In genomic region chr4:123422828-123423227, GRCm38 (mm10) we compare ENCODE assay signal across 8 mouse cellular contexts.
DNase-seq lines count a peak whose midpoint lies in the region; ATAC-seq and TF ChIP-seq lines count a peak whose summit lies in the region.

No protein-coding gene starts in this region.

- no peaks in the 10 kb centered on the region for H3K9me3 ChIP-seq in liver, embryonic 13.5 days (replicated peaks)
- no peaks in the 10 kb centered on the region for H3K9me3 ChIP-seq in stomach, postnatal 0 days (ENCODE audit: control insufficient read depth, low read length)

- DNase-seq in urinary bladder, postnatal 14 days (ENCODE audit: low spot score), result peak; percentile 75
- DNase-seq in urinary bladder, postnatal 4 days (ENCODE audit: low spot score in 2 of 2), result no peak
- peak; percentile 47 to 70 for DNase-seq in heart, adult 2 months
- DNase-seq in liver, embryonic 13.5 days, result peak; percentile 24
- DNase-seq in stomach, postnatal 0 days (ENCODE audit: low spot score), result peak; percentile 56
- DNase-seq in spleen, adult 12 weeks (ENCODE audit: low spot score), result no peak
- no peak for DNase-seq in cerebellum, postnatal 36 days
- DNase-seq in frontal cortex, postnatal 25 days (ENCODE audit: low spot score in 2 of 2), result no peak

- no peak for TF ChIP-seq CTCF in heart, adult 2 months (IDR thresholded peaks at IDR 0.05)
- TF ChIP-seq CTCF in stomach, postnatal 0 days (IDR thresholded peaks at IDR 0.05; ENCODE audit: low read depth), result no peak

- no peaks in the 10 kb centered on the region for H3K27me3 ChIP-seq in heart, adult 2 months (ENCODE audit: control insufficient read depth, insufficient read depth, low read length)
- no peaks in the 10 kb centered on the region for H3K27me3 ChIP-seq in liver, embryonic 13.5 days
- H3K27me3 ChIP-seq in stomach, postnatal 0 days (ENCODE audit: control insufficient read depth, insufficient read depth, low read length), result no peaks in the 10 kb centered on the region

- H3K79me2 ChIP-seq in heart, adult 2 months (replicated peaks; ENCODE audit: control insufficient read depth, insufficient read depth, low read length), result 0 out of 2 replicates have a peak, but pooled peaks cover 1% of the 10 kb centered on the region

- TF ChIP-seq EP300 in heart, adult 2 months (IDR thresholded peaks at IDR 0.05; ENCODE audit: insufficient read depth, low read depth, low read length), result peak; percentile 84
- no peak for TF ChIP-seq EP300 in stomach, postnatal 0 days (optimal IDR thresholded peaks at IDR 0.05)

- WGBS in heart, adult 2 months, result 14% methylated on average over 6 of the region's 6 CpGs
- WGBS in liver, embryonic 13.5 days (ENCODE audit: insufficient replicate concordance), result 8% methylated on average over 6 of the region's 6 CpGs
- WGBS in stomach, postnatal 0 days, result 31% methylated on average over 6 of the region's 6 CpGs

- intact Hi-C loops in heart, adult 2 months (cut with DNase I), result no loop called here

- H3K9ac ChIP-seq in heart, adult 2 months (ENCODE audit: low read depth, low read length), result no peak overlapping the region
- H3K9ac ChIP-seq in liver, embryonic 13.5 days, result no peak overlapping the region
- H3K9ac ChIP-seq in stomach, postnatal 0 days (ENCODE audit: low read length), result no peak overlapping the region

- H3K4me1 ChIP-seq in heart, adult 2 months (ENCODE audit: control insufficient read depth, insufficient read depth, low read length), result peaks cover 19% of the 10 kb centered on the region
- peaks cover 47% of the 10 kb centered on the region for H3K4me1 ChIP-seq in liver, embryonic 13.5 days (replicated peaks)
- 0 out of 2 replicates have a peak, but pooled peaks cover 7% of the 10 kb centered on the region for H3K4me1 ChIP-seq in stomach, postnatal 0 days (replicated peaks; ENCODE audit: control insufficient read depth, insufficient read depth)

- H3K27ac ChIP-seq in heart, adult 2 months, result peak overlapping the region; percentile 66
- H3K27ac ChIP-seq in liver, embryonic 13.5 days, result no peak overlapping the region; the same call in 1 of the 2 replicates
- H3K27ac ChIP-seq in stomach, postnatal 0 days (replicated peaks), result peak overlapping the region; percentile 50; the same call in 1 of the 2 replicates

- no peak for TF ChIP-seq POLR2A in heart, adult 2 months (IDR thresholded peaks at IDR 0.05; ENCODE audit: insufficient read depth, low read depth, low read length)

- H3K4me2 ChIP-seq in liver, embryonic 13.5 days, result 0 out of 2 replicates have a peak overlapping the region, but pooled peaks have one; percentile 3
- H3K4me2 ChIP-seq in stomach, postnatal 0 days (replicated peaks; ENCODE audit: low read depth), result no peak overlapping the region

- no peak overlapping the region for H3K4me3 ChIP-seq in heart, adult 2 months
- H3K4me3 ChIP-seq in liver, embryonic 13.5 days (replicated peaks), result no peak overlapping the region
- no peak overlapping the region for H3K4me3 ChIP-seq in stomach, postnatal 0 days (ENCODE audit: low read depth, low read length)

- peak; percentile 85 for ATAC-seq in liver, embryonic 13.5 days (ENCODE audit: low read depth)
- peak; percentile 95 for ATAC-seq in stomach, postnatal 0 days (ENCODE audit: low FRiP score, low TSS enrichment)

- peaks cover 41% of the 10 kb centered on the region for H3K36me3 ChIP-seq in heart, adult 2 months (ENCODE audit: control insufficient read depth, insufficient read depth, low read length)
- H3K36me3 ChIP-seq in liver, embryonic 13.5 days, result peaks cover 5% of the 10 kb centered on the region; the same call in 1 of the 2 replicates
- no peaks in the 10 kb centered on the region for H3K36me3 ChIP-seq in stomach, postnatal 0 days (ENCODE audit: control insufficient read depth, insufficient read depth, low read length)

Comparison
In these comparisons a context has a peak if more than half of its experiments do, and no peak if none do; other contexts are left out.
1. DNase-seq: peak in urinary bladder, postnatal 14 days (single experiment), heart, adult 2 months (2 of 2), liver, embryonic 13.5 days (single experiment) and stomach, postnatal 0 days (single experiment); none in urinary bladder, postnatal 4 days (0 of 2), spleen, adult 12 weeks (single experiment), cerebellum, postnatal 36 days (0 of 2) and frontal cortex, postnatal 25 days (0 of 2).